Mouse (Mus musculus) heart, adult 9 months (tissue): Measurements from ENCODE around the gene P4hb.
A peak's percentile ranks its signal among the peaks of the same experiment; 100 is the strongest.
"Not testable (repeated sequence)": the region's sequence is repeated elsewhere in the genome, so short reads cannot be mapped to it uniquely, and the experiment has no call there.

Experiments used
- DNase-seq, 2 experiments: peaks; one replicate each; pipeline ENCODE4 v3.0.0; 2022; ENCODE audit warnings: low spot score in 2 of 2

The P4hb gene

DNA sequence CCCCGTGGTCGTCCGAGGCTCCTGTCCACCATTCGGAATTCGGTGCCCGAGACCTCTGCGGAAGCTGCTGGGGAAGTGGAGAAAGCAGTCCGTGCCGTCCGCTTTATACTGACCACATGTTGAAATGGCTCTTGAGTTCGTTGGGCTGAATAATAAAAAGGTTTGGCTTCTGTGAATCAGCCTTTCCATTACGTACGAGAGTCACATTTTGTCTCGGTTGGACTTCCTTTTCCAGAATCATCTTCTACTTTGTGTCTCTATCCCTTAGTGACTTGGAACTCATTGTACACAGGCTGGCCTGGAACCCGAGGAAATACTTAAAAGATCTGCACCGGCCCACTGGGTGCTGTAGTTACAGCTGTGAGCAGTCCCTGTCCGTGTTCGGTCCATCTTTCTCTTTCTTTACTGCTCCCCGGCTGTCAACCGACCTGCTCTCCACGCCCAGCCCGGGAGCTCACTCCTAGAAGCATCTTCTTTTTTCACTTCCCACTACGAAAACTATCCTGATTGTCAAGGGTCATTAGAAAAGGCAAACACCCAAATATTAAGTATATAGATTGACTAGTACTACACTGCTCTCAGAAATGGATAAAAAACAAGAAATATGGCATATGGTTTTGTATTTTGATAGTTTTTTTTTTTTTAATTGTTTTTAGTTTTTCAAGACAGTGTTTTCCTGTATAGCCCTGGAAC is 678 bp upstream of the P4hb start:
- DNase-seq, result no peak

DNA sequence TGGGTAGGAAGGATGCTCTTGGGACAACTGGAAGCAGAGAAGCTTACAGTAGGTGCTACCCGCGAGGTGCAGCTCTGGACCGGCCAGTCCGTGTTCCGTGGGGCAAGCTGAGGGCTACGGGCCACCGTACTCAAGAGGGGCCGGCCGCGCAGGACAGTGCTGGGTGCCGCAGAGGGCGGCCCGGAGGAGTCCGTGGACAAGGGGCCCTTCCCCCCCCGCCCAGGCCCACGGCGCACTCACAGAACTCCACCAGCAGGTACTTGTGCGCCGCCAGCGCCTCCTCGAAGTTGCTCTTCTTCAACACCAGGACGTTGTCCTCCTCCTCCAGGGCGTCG is 669 bp downstream of the P4hb start:
- no peak for DNase-seq

DNA sequence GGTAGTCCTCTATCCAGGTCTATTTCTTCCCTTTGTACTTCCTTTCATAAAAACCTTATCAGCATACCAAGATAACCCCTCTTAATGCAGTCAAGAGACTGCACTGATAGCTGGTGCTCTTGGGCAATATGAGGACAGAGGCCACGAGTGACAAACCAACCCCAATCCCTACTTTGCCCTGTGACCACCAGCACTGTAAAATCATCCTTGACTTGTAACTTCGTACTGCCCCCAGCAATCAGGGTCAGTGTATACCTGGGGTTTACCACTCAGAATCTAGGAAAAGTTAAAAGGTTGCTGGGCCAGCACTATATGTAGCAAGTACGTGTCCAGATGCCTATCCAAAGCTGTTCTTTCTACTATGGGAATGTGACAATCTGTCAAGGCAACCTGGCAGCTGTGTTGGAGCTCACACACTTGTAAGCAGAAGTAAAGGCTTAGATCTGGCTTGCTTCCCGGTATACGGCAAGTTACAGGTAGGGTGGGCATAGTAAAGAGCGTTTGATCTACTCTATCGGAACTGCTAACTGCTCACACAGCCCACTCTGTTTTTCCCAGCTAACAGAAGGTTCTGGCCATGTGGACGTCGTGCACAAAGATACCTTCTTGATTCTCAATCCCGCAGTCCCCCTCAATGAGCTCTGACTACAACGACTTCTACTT is 1.2 kb downstream of the P4hb start:
- no peak for DNase-seq

DNA sequence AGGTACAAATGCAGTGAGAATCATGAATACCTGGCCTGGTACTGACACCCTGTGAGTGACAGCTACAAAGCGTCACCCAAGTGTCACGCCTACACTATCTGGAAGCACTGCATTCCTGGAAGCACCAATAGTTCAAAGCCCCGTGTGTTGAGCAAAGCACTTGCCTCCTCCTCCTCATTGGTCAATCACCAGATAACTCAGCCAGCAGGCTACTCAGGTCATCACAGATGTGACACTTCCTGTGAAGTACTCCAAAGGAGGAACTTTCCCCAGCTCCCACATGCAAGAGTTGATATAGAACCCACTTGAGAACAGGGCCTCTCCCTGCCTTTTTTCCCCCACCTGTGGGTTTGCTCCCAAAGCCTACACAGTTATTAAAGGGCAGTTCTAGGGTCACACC is 1.9 kb downstream of the P4hb start:
- DNase-seq, result no peak

DNA sequence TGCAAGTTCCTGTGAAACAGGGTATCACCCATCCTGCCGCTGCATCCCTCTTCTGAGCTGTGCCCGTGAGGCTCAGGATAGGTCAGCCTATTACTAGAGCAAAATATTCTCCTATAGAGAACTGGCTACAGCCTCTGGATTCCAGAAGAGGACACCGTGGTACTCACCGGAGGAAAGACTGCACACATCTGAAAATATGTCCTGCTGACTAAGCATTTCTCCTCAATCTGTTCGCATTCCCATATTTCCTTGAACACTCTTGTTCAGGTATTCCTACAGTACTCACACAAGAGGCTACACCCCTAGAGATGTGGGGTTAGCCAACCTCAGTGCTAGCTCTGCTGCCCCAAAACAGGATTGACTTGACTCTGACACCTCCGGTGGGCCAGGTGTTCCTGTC is 4.7 kb downstream of the P4hb start:
- no peak for DNase-seq

DNA sequence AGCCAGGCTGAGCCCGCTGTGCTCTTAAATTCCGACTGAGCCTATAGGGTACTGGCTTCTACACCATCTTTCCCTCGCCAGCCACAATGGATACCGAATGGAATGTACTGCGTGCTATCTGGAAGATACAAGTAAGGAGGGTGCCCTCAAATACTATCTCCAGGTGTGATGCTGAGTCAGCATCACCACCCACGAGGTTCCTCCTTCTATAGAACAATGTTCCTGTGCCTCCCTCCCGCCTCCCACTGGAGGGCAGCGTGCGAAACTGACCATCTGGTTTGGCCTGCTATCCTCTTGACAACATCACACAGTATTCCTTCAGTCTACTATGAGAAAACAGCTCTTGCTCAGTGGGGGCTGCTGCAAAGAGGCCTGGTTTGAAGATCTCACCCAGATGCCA is 7.9 kb downstream of the P4hb start:
- no peak for DNase-seq

DNA sequence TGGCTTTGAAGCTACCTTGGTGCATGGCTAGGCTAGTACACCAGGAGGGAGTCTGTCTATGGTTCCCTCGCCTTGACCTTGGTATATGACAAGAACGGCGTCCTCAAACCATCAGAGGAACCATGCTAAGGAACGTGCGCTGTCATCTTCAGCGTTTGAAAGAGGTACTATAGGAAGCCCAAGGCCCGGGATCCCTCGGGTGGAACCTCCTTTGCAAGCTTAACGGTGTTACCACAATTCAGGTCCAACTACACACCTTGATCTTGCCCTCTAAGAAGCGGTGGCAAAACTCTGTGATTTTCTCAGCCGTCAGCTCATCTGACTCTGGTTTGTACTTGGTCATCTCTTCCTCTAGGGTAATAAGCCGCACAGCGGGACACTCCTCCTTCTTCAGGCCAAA is 10.1 kb downstream of the P4hb start:
- no peak for DNase-seq

DNA sequence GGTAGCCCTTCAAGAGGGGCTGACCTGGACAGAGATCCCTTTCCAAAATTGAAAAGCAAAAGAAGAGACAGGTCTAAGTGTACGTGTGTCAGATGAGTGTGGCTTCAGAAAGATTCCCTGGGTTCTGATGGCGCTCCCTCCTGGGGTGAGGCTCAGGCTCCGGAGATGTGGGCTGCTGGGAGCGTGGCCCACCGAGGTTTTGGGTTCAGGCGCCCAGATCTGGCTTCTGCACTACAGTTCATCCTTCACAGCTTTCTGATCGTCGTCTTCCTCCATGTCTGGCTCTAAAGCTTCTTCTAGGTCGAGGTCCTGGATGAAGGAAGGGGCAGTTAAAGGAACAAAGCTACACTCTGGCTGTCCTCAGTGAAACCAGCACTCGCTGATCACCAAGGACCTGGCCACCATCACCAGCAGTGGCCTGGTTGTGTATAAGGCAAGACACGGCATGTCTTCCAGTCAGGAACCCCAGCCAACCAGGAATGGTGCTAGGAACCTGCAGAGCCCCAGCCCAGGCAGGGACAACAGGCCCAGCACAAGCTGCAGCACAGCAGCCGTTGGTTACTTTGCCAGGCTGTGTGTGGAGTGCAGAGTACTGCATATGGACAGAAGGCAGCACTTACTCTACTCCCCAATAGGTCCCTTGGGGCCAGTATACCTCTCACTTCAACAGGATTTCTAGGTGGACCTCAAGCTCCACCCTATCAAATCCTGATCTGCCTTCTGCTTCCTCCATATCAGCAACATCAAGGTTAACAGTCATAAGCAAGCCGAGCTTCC is 11.9 kb downstream of the P4hb start:
- DNase-seq, result no peak

DNA sequence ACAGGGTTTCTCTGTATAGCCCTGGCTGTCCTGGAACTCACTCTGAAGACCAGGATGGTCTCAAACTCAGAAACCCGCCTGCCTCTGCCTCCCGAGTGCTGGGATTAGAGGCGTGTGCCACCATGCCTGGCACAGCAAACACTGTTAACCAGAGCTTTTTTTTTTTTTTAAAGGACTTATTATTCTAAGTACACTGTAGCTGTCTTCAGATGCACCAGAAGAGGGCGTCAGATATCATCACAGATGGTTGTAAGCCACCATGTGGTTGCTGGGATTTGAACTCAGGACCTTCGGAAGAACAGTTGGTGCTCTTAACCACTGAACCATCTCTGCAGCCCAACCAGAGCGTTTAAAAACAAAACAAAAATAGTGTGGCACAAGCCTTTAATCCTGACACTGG is 14.2 kb downstream of the P4hb start:
- not testable (repeated sequence) for DNase-seq

DNA sequence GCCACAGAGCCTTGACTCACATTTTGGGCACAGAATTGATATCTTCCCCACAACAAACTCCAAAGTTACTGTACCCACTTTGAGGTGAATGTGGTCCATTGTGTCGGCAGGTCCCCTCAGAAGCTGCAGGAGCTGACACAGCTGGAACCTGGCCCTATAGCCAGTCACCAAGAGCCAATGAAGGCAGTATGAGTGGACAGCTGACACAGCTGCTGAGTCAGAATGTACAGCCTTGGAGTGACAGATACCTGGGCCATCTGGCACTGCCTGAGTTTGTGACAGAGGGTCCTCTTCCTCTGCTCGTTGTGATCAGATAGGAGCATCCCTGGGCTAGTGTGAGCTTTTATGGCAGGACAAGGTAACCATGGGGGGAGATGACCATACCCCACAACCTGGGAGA is 17.8 kb downstream of the P4hb start:
- no peak for DNase-seq

DNA sequence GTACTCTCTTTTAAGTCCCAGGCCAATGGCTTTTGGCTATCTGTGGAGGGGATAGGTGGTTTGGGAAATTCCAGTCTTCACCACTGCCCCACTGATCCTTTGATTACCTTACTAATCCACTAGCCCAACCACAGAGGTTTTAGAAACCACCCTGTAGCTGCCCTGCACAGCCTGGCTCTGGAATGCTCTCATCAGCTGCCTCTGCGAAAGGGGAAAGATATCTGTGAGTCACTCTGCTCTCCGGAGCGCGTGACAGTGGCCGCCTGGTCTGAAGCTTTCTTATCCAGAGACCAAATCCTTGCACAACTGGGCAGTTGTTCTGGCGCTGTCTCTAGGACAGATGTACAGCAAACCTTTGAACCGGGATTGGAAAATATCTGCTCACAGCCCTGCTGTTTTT is 18.2 kb downstream of the P4hb start:
- peak in 1 of 2 experiments; percentile 56 for DNase-seq

DNA sequence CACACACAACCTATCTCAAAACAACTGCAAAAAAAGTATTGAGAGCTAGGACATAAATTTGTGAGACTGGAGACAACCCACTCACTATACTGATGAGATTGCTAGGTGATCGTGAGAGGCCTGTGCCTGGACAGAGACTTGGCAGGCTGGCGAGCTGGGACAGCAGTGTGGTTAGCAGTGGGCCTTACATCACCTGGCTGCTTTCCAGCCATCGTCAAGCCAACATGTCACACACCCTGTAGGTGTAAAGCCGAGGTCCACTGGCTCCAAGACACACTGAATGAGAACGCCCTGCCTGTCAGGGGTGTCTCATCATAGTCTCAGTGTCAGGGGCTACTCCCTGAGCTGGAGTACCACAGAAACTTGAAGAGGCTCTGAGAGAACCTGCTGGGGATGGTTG is 20.3 kb downstream of the P4hb start:
- no peak for DNase-seq

DNA sequence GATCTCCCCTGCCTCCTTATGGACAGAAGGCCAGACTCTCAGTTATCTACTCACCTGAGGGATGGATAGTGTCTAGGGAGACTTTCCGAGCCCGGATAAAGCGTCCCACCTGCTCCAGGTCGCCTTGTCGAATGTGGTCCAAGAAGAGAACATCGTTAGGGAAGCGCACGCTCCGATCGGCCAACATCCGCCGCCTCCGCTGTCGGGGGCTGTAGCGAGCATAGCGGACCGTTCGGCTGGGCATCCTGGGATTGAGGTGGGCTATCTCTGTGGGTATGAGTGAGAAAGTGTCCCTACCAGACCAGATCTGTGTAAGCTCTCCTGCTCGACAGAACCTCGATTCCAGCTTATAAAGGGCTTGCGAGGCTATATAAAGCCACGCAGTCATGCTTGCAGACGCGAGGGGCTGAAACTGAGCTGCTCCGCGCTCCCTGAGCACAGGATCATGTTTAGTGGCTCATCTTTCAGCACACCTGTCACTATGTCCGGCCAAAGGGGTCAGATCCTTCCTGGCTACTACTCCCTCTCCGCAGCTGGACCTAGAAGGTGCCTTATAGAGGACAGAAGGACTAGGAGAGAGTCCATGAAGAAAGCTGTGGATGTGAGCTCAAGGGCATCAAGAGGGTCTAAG is 22.1 kb downstream of the P4hb start, which contains the start of gene Ppp1r27:
TSS of gene Ppp1r27 (minus strand) at position 323 of the 631 bp plus-strand sequence.
- no peak for DNase-seq

DNA sequence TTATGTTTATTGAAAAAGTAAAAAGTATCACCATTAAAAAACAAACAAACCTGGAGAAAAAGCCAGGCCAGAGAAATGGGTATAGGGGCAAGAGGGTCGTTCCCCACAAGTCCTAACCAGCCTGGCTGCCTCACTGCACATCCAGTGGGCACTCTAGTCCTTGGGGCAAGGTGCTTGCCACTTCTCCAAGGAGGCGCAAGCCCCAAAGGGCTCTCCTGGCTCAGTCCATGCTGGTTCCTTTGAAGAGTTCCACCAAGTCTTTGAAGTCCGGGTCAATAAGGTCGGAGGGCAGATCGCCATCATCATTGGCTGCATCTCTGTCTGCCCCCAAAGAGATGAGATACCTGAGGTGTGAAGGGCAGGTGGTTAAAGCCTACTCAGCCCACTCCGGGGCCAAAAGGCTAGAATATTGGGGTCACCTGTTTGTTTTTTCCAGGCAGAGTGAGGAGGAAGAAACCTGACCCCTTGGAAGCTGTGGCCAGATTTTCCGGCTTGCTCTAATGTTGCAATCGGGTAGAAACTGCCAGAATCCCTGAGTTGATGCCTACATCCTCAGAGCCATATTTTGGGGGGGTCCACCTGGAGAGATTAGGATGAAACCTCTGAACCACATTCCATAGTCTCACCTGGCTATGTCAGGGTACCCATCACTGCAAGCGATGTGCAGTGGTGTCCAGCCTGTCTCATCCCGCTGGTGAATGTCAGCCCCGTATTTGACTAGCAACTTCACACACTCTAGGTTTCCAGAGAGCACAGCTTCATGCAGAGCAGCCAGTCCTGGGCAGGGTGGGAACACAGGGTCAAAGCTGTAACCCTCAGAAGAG is 22.9 kb downstream of the P4hb start:
- DNase-seq, result no peak

DNA sequence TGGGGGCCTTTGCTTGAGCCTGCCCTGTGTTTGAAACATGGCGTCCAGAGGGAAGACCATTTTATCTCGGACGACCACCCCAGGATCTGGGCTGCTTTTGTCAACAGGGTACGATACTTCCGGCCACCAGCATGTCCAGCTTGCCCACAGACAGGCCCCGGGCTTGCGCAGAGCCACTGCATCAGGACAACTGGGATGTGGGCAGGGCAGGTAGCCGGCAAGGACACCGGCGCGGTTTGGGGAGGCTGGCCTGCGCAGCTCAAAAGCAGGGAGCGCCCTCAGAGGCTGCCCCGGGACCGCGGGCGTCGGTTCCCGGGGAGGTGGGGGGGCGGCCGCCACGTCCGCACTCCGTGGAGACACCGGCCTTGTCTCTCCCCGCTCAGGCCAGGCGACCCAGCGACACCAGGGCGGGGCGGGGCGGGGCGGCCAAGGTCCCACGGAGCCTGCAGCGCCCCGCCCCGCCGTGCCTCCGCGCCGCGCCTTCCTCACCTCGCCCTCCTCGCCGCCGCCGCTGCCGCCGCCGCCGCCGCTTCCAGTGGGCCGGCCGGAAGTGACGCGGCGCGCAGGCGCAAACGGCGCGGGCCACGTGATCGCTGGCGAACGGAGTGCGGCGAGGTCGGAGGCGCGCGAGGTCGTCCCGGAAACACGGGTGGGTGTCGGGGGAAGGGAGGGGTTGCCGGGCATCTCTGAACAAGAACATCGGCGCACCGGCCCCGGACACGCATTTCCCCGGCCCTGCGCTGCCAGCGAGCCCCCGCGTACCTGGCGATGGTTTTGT is 23.7 kb downstream of the P4hb start, which contains the start of gene Mcrip1:
TSS of gene Mcrip1 (minus strand) at position 560 of the 778 bp plus-strand sequence.
- DNase-seq, result peak; percentile 91 to 93

DNA sequence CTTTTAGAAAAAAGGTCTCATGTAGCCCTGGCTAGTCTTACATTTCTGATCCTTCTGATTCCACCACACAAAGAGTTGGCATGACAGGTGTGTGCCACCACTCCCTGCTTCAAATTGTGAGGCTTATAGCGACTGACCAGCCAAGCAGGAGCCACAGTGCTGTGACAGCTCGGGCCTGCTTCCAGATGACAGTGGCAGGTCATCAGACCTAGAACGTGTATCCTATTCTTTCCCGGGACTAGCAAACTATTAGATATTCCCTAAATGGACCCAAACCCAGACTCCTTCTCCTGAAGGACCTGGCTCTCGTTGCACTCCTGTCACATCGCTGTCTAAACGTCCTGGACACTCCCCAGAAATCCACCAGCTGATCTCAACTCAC is 24.3 kb downstream of the P4hb start:
- no peak for DNase-seq

DNA sequence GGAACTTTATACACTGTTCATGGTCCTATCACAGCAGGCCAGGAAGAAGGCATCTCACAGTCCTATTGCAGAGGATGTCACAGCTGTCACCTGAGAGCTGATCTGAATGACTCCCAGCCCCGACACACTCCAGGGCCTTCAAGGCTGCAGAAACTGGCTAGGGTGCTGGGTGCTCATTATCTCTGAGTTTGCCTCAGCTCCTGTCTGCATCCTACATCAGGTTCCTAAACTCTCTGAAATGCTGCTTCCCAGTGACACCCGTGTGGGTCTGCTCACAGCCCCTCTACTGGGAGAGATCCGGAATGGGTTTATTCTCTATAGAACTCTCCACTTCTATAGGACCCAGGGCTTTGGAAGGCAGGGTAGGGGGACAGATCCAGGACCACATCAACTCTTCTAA is 24.8 kb downstream of the P4hb start:
- DNase-seq, result no peak

DNA sequence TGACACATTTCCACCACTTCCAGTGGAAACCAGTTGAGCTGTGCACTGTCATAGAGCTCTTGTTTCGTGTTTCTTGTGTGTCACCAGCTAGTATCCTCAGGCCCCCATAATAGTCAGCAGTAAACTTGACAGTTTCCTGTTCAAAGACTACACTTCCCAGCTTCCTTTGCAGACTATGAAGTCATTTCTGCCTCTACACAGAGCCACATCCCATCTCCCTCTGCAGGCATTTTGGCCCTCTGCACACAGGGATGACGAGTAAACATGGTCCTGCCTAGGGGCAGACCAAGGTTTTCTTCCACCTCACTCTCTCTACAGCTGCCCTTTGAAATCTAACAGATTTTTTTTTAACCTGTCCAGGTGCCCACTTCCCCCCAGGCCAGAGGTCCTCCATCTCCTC is 25.6 kb downstream of the P4hb start:
- no peak for DNase-seq

DNA sequence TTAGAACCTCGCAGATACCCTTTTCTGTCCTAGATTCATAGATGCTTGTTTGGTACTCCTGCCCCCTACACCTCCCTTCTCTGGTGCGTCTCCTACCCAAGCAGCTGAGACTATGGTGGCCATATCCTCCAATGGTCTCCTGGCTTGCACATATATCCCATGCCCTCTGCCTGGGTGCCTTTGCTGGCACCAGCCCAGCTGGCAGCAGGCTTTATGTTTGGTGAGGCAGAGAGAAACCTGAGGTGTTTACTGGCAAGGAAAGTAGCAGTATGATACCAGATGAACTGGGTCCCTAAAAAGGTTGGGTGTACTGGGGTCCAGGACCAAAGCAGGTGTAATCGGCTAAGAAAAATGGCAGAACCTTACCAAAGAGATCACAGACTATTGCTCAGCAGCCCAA is 27.1 kb downstream of the P4hb start:
- no peak for DNase-seq

DNA sequence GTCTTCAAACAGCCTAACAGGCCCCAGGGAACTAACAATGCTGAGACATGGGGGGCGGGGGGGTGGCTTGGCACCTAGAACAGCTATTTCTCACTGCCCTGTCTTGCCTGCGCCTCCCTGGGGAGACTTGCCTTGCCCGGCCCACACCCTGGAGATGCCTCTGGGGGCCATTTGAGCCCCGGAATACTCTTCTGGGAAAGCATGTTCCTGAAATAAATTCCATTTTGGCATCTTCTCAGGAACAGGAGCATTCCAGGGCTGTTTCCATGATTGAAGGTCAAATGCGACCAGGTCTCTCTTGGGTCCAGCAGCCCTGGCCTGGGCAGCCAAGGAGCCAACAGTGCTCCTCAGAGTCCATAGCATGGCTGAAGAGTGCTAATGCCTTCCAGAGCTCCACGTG is 30.7 kb downstream of the P4hb start:
- DNase-seq, result no peak

DNA sequence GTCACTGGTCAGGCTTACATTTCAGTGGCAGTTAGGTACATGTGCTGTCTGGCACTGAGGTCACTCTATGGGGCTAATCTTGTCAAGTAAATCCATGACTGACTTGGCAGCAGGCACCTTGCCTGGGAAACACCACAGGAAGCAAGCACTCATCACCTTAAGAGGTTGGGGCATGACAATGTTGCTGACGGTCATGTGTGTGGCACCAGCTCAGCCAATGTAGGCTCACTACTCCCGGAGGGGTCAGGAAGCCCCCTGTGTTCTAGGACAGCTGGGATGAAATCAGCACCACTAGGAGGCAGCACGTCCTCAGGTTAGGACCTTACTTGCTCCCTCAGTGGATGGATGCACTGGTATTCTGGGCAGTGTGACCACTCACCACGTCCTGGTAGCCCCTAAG is 31.1 kb downstream of the P4hb start:
- peak; percentile 43 to 69 for DNase-seq
